Mouse (Mus musculus) brain, embryonic 18.5 days (tissue): ENCODE results near the gene Sdad1.
"Not testable (repeated sequence)": the region's sequence is repeated elsewhere in the genome, so short reads cannot be mapped to it uniquely, and the experiment has no call there.

Experiments
- DNase-seq: peaks from one replicate; pipeline ENCODE4 v3.0.0-alpha.2; 2012; ENCODE audit warnings: low read depth, low spot score

The Sdad1 gene

GRCm38 (mm10) chr5:92309681-92310511 is at the start of gene Sdad1:
Gene Sdad1 (minus strand): TSS chr5:92310479.
- DNase-seq = peak; percentile 90

- DNase-seq = no peak
These were observed 48.6 kb upstream of the Sdad1 start for GRCm38 (mm10) chr5:92358767-92359455.

GRCm38 (mm10) chr5:92358033-92358432 is 47.8 kb upstream of the Sdad1 start:
- no peak for DNase-seq

GRCm38 (mm10) chr5:92353517-92353916 is 43.2 kb upstream of the Sdad1 start:
- no peak for DNase-seq

GRCm38 (mm10) chr5:92352716-92353115 is 42.4 kb upstream of the Sdad1 start:
- not testable (repeated sequence) for DNase-seq

DNA sequence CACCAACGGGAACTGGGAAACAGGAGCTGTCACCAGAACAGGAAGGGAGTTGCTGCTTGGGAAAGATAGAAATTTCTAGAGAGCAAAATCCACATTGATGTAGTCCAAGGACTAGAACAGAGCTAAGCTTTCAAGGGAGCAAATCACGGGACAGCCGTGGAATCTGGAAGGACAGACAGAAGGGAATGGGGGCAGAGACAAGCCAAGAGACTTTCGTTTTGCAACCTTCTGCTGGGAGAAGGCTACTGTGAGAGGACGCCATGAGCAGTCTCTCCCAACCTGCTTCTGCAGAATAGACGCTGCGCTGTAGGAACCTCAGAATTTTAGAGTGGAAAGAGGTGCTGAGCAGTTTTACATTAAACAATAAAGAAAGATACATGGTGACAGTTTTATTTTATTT is 39.5 kb upstream of the Sdad1 start:
- no peak for DNase-seq

GRCm38 (mm10) chr5:92348794-92349413 is 38.6 kb upstream of the Sdad1 start, which contains the start of gene Cxcl10:
Gene Cxcl10 (minus strand): TSS chr5:92348889.
- no peak for DNase-seq

- DNase-seq = no peak
These were observed 34.7 kb upstream of the Sdad1 start for GRCm38 (mm10) chr5:92345006-92345405.

DNA sequence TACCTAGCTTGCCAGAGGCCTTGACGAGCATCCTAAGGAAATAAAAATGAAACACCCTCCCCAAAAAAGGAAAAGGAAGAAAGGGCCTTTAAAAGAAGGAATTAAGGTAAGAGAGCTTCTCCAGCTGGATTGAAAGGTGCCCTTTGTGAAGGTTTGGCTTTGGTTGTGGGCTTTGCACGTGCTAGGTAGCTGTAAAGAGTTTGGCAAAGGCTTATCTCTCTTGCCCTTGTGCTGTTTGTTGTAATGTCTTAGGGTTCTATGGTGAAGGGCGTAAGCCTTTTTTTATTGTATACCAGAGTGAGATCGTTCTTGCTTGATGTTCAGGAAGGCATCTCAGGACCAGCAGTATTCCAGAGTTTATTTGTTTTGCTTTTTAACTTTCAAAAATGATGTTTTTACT is 30.3 kb upstream of the Sdad1 start:
- DNase-seq = no peak

- DNase-seq = no peak
These were observed 26.5 kb upstream of the Sdad1 start for GRCm38 (mm10) chr5:92336743-92337142.

- DNase-seq = no peak
These were observed 22.1 kb upstream of the Sdad1 start for GRCm38 (mm10) chr5:92332359-92332840.

DNA sequence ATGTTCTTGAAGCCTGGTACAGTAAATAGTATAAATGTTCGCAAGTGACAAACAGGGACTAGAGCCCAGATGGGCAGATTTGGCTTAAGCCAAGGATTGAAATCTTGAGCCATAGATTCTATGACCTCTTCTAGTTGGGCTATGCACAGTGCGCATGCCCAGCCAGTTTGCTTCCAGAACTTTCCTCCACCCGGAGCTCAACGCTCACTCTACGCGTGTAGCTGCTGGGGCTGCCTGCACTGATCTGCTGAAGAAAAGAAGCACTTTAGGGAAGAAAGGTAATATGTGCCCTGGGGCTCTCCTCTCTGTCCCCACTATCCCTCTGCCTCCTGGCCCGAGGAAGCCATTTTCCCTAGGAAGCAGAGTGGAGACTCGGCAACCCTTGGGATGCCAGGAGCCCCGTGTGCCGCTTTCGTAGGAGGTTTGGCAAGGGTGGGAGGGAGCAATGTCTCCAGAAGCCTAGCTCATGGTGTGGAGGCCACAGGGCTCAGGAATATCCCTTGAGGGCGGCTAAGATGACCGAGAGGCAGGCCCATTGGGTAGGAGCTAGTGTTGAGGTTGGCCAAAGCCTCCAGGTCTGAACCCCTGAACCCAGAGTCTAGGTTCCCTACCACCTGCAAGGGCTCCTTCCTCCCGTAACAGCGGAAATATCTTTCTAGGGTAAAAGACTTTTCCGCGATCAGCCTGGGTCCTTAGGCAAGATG is 21.5 kb upstream of the Sdad1 start, which contains the start of gene Art3:
Art3 (plus strand) TSS at position 193 of the 704 bp plus-strand sequence.
- DNase-seq = no peak

DNA sequence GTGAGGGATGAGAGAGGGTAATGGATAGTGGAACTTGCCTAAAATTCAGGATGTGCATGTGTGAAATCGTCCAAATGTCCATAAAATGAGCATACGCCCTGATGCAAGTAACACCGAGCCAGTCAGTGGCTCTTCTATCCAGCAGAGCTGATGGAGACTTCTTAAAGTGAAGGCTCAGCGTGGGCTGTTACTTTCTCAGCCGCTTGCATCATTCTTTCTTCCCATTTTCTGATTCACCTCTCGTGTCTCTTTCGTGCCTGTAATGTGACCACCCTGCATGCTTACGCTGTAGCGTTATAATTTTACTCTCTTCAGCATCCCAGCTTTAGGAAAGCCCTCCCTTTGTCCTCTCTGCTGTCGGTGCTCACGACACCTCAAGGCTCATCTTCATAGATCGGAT is 20.8 kb upstream of the Sdad1 start:
- DNase-seq = no peak

- DNase-seq = no peak
These were observed 17.6 kb upstream of the Sdad1 start, which contains the start of gene Cxcl9 for GRCm38 (mm10) chr5:92327929-92328328. Gene Cxcl9 (minus strand): TSS chr5:92328079.

GRCm38 (mm10) chr5:92327367-92327766 is 17.1 kb upstream of the Sdad1 start:
- no peak for DNase-seq

DNA sequence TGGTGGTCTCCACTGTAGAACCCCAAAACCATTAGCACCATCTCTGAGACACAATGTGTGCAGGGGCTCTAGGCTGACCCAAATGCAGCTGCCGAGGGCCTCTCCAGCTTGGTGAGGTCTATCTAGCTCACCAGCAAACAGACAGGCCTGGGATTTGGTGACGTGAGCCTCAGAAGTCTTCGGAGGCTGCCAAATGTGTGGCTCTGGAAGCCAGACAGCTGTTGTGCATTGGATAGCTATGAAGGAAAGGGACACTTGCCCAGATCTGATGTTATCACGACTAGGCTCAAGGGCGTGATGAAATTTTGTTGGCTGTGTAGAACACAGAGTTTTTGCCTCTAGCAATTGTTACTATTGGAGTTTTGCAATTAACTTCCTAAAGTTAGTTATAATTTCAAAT is 13.0 kb upstream of the Sdad1 start:
- DNase-seq = no peak

DNA sequence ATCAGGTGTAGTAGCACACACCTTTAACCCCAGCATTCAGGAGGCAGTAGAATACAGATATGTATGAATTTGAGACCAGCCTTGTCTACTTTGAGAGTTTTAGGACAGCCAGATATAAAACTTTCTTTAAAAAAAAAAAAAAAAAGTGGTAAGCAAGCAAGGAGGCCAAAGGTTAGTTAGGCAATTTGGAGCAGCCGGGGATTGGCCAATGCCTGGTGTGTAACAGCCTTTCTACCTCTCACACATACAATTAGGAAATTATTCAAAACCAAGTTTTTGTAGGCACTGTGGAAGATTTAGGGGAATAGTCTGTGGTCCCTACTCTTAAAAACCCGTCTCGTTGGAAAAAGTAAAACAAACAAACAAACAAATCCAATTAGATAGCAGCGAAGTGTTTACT is 12.3 kb upstream of the Sdad1 start:
- DNase-seq = no peak

DNA sequence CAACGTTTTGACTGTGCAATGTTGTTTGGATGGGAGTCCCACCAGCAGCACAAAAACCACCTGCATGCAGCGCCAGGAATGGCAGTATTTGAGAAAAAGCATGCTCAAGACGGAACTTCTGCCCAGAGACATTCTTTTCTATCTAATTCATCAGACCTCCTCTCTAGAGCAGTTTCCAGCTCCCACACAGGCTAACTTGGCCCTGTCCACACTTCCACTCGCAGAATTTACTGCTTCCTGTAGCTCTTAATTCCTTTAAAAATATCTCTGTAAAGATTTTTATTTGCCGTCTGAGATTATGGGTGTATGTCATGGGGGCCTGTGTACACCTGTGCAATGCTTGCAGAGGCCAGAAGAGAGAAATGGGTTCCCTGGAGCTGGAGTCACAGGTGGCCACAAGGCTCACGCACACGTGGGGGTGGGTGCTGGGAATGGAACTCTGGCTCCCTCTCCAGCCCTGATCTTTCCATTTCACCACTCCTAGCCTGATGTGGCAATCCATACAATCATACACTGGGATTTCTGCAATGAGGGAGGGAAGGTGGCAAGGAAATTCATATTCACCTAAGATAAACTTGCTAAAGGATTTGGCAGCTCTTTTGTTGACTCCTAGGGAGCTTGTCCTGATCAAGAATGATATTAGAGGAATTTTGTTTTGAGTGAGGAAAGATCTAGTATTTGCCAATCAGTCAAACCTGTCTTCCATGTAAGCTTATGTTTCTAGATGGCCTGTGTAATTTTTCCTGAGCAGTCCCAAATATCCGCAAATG is 11.5 kb upstream of the Sdad1 start:
- DNase-seq = no peak

DNA sequence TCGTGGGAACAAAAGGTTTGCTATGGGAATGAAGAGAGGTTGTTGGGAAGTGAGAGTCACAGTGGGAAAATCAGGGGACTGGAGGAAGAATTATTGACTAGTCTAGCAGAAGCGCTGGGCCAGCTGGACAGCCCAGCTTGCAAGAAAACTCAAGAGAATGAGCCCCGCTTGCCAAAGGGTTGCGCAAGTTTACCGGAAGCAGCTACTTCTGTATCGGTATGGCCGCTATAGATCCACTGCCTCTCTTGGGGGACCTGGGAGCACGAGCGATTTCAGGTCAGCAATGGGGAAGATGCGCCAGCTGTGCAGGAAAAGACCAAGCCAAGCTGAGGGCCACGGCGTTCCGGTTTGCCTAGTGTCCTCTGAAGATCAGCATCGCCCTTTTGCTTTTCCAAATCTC is 8.3 kb upstream of the Sdad1 start:
- no peak for DNase-seq

DNA sequence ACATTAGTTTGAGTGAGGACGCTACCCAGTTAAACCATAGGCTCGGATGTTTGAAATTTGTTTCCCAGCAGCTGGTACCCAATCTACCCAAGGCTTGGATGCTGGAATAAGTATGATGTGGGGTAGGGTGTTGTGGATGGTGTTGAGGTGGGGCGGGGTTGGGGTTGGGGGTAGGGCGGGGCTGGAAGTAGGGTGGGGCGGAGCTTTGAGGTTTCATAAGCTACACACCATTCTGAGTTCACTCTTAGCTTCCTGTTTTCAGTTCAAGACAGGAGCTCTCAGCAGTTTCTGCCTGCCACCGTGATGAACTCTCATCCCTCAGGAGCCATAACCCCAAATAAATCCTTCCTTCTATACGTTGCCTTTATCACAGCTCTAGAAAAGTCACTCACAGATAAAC is 7.8 kb upstream of the Sdad1 start:
- no peak for DNase-seq

DNA sequence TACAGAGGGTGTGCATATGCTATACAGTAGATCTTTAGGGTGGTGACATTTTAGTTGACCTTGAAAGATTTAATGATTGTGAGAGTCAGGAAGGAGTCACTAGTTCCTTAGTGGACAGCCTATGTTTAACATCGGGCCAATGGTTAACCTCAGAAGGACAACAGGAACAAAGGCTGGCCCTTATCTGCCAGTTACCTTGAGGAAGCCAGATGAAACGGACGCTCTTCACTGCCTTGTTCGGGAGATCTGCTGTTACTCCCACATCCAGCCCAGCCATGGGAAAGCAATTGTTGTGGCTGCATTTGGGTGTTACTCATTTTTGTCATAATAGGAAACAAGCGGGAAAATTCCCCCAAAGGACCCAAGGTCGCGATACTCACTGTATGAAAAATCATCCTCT is 3.5 kb upstream of the Sdad1 start:
- no peak for DNase-seq
